Mouse (Mus musculus): ENCODE results near the gene Pdzd2.

Gene Pdzd2

DNA sequence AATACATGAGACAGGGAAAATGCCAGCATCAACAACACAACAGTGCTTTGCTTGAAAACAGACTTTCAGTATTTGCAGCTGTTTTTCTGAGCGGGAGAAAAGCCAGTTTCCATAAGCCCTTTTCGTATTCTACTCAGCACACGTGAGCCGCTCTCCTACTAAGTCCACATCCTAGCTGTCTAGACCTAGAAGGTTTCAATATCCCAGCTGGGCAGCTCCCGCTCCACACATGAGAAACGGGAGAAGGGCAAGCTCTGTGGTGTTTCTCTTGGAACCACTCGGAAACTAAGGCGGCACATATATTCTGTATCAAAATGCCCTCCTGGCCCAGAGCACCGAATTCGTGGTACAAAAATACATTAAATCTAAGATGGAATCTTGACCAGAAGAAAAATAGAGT is 345.0 kb downstream of the Pdzd2 start:
- intact Hi-C loops (cut with DNase I), result no loop called here

GRCm38 (mm10) chr15:12388726-12389489 is 350.8 kb downstream of the Pdzd2 start:
- intact Hi-C loops (cut with DNase I), result no loop called here

DNA sequence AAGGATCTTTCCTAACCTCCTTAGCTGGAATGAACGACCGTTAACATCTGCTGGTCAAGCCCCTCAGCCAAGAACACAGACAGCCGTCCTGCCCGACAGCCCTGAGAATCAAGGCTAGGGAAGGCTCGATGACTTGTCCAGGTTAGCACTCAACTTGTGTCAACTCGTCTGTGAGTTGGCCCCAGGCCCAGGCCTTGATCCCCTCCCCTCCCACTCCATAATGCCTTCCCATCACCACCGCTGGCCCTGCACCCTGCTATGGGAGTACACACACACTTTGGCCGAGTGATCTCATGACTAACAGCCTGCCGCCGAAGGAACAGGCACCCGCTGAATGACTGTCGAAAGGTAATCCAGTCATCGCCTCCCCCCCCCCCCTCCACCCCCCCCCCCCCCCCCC is 355.0 kb downstream of the Pdzd2 start:
- intact Hi-C loops (cut with DNase I), result no loop called here

- intact Hi-C loops (cut with DNase I), result no loop called here
These were observed 359.2 kb downstream of the Pdzd2 start for GRCm38 (mm10) chr15:12380548-12380947.

GRCm38 (mm10) chr15:12380057-12380456 is 359.7 kb downstream of the Pdzd2 start:
- intact Hi-C loops (cut with DNase I), result no loop called here

DNA sequence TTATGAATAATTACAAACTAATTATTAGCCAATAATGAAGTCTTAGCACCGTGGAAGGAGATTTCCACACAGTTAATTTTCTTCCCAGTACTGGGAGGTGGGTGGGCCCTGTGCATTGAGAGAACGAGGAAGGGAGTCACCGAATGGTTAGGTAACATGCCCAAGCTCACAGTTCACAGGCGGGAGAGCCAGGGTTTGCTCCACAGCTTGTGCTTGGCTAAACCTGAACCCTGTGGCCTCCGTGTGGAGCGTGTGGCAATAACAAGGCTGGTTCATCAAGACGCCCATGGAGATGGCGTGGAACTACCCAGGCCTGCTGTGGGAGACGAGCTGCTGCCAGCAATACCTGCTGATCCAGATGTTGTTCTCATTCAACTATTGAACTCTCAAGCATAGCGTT is 361.9 kb downstream of the Pdzd2 start:
- intact Hi-C loops (cut with DNase I), result no loop called here

GRCm38 (mm10) chr15:12376491-12377069 is 363.1 kb downstream of the Pdzd2 start:
- intact Hi-C loops (cut with DNase I), result no loop called here

- intact Hi-C loops (cut with DNase I), result no loop called here
These were observed 363.9 kb downstream of the Pdzd2 start for GRCm38 (mm10) chr15:12375641-12376311.

- intact Hi-C loops (cut with DNase I), result no loop called here
These were observed 364.8 kb downstream of the Pdzd2 start for GRCm38 (mm10) chr15:12374916-12375315.

DNA sequence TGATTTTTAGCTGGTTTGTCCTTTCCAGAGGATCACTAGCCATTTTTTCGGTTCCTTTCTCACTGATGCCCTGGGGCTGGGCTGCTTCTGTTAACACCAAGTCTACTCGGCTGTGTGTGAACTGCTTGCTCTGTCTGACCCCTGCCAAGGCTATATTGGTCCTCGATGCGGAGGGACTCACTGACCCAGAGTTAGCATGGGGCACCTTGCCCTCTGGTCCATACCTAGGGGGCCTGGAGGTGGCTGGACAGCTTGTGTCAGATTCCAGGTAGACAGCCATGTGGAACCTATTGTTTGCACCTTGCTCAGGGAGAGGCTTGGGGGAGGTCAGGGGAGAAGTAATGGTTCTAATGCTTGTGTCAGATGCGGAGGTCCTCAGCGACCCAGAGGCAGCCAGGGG is 365.8 kb downstream of the Pdzd2 start:
- intact Hi-C loops (cut with DNase I), result no loop called here

- intact Hi-C loops (cut with DNase I), result no loop called here
These were observed 366.2 kb downstream of the Pdzd2 start for GRCm38 (mm10) chr15:12373496-12373895.

GRCm38 (mm10) chr15:12371183-12371582 is 368.5 kb downstream of the Pdzd2 start:
- intact Hi-C loops (cut with DNase I), result loop anchor here (2.0 kb wide), 1 partner anchor 206 kb away; no protein-coding TSS in a partner anchor

DNA sequence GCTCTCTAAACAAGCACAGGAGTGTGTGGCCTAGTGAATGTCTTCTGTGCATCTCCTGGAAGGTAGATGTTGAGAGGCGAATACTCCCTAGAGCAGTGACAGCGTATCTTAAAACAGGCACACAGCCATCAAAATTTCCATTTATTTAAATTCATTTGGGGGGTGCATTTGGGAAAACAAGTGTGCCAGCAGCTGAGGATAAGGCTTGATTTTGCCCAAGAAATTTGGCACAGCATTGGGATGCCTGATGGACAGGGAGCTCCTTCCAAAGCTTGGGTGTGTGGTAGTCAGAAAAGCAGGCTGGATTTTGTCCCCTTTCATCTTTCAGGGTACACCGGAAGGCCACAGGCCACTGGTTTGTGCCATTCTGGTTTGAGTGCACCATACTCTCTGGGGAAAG is 369.6 kb downstream of the Pdzd2 start:
- intact Hi-C loops (cut with DNase I), result loop anchor here (2.0 kb wide), 1 partner anchor 207 kb away; no protein-coding TSS in a partner anchor

GRCm38 (mm10) chr15:12368850-12369249 is 370.9 kb downstream of the Pdzd2 start:
- intact Hi-C loops (cut with DNase I), result loop anchor here (5.0 kb wide), 1 partner anchor 428 kb away; no protein-coding TSS in a partner anchor

GRCm38 (mm10) chr15:12368357-12368756 is 371.4 kb downstream of the Pdzd2 start:
- intact Hi-C loops (cut with DNase I), result loop anchor here (5.0 kb wide), 1 partner anchor 429 kb away; no protein-coding TSS in a partner anchor

DNA sequence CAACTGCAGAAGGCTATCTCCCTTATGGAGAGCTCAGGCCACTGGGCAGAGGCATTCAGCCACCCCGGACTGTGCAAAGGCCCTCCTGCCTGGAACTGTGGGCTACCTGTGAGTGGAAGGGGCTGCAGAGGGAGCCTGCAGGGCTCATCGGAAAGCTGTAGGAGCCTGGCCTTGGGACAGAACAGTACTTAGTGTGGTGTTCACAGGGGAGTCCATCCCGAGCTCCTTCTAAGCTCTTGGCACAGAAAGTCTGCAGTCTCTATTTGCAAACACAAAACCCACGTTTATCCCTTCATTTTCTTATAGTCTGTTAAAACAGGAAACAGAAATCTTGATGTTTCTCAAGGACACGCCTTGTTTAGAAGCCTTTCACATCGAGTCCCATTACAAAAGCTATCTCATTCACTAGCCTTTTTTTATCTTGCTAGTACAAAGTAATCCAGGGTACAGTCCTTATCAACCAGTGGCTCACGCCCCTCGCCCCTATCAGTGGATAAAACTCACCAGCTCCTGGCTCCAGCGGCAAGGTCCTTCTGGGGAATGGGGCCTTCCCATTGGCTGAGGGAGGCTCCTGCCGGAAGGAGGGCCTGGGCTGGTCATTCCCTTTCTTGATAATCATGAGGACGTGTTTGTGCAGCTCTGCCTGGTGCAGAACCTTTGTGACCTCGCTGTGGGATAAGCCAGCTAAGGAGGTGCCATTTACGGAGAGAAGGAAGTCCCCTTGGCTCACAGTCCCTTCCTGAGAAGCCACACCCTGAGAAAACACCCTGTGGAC is 372.2 kb downstream of the Pdzd2 start:
- intact Hi-C loops (cut with DNase I), result loop anchor here (5.0 kb wide), 1 partner anchor 430 kb away; no protein-coding TSS in a partner anchor

DNA sequence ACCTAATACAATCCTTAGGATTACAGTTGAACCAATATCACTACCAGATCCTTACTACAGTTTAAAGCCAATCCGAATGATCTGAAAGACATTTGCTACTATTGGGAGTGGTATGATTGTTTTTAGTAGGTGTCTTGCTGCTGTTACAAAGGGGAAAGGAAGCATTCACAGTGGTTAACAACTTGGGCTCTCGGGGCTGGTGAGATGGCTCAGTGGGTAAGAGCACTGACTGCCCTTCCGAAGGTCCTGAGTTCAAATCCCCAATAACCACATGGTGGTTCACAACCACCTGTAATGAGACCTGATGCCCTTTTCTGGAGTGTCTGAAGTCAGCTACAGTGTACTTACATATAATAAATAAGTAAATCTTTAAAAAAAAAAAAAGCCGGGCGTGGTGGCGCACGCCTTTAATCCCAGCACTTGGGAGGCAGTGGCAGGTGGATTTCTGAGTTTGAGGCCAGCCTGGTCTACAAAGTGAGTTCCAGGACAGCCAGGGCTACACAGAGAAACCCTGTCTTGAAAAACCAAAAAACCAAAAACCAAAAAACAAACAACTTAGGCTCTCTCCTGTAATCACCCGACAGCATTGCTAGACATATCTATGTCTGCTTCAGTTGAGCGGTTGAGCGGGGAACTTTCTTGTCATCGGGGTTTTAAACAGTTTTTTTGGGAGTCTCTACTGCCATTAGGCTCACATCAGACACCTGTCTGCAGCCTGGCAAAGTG is 373.0 kb downstream of the Pdzd2 start:
- intact Hi-C loops (cut with DNase I), result loop anchor here (5.0 kb wide), 1 partner anchor 431 kb away; no protein-coding TSS in a partner anchor

GRCm38 (mm10) chr15:12366072-12366469 is 373.7 kb downstream of the Pdzd2 start:
- intact Hi-C loops (cut with DNase I), result loop anchor here (5.0 kb wide), 1 partner anchor 431 kb away; no protein-coding TSS in a partner anchor

DNA sequence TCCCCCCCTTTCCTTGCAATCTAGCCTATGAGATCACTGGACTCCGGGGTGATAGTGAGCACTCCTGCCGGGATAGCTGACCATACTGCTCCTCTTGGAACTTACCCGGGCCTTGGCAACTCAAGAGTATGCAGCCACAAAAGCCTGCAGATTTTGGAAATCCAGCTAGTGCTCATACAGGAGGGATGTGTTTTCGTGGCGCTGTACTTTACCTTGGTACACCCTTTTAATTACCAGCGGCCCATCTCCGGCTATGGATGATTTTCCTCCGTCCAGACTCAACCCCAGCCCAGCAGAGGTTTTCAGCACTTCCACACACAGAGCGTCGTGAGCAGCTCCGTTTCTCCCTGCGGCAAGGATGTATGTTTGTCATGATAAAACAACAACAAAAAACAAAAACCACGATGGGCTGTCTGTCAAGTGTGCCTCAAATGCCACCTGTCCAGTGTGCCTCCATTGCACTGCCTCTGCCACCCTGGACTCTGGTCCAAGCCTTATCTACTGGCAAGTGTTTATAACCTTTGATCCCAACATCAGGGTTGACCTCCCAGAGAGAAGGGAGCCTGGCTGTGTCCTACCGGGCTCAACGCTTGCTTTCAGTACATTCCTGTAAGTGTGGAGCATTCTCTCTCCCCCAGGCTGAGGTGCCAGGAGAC is 374.2 kb downstream of the Pdzd2 start:
- intact Hi-C loops (cut with DNase I), result loop anchor here (5.0 kb wide), 1 partner anchor 432 kb away; no protein-coding TSS in a partner anchor

DNA sequence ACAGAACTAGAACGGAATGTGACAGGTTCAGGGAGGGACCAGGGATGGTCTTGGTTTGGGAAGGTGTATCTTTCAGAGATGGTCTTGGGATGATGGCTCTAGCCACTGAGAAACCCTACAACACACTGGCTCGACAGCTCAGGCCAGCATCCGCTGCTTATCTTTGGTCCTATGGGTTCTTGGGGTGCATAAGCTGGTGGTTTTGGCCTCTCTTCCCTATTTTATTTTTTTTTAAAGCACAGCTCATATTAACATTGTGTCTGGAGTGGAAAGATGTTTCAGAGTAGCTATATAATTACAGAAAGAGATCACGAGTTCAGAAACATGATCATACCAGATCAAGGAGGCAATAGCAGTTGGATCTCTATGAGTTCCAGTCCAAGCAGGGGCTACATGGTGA is 375.6 kb downstream of the Pdzd2 start:
- intact Hi-C loops (cut with DNase I), result loop anchor here (5.0 kb wide), 1 partner anchor 97 kb away; no protein-coding TSS in a partner anchor
